Mouse (Mus musculus) midbrain, embryonic 13.5 days (tissue): ENCODE measurements at regions not wholly inside any gene's neighbourhood (a gene's known extent, or its start where the extent isn't known, plus 50 kb on each side); places are given as distances from the start of the nearest gene placed in this dataset.

ENCODE experiments used
- ATAC-seq: fragments of 200-750 bp; cut with Nextera tagmentation; 2 replicates; pipeline ENCODE4 v1.8.0; 2017; ENCODE audit warnings: mild to moderate bottlenecking, moderate TSS enrichment, moderate library complexity
- H3K27ac ChIP-seq: fragments of 300-500 bp; sonication (generic); 2 replicates; pipeline ENCODE4 v1.5.1; 2015; ENCODE audit warnings: inconsistent platforms, mild to moderate bottlenecking, moderate library complexity
- H3K27me3 ChIP-seq: fragments of 300-500 bp; sonication (generic); 2 replicates; pipeline ENCODE4 v1.6.1; 2015; ENCODE audit warnings: mild to moderate bottlenecking, inconsistent platforms
- H3K36me3 ChIP-seq: fragments of 300-500 bp; sonication (generic); 2 replicates; pipeline ENCODE4 v1.6.1; 2015; ENCODE audit warnings: mild to moderate bottlenecking, inconsistent platforms
- H3K4me1 ChIP-seq: fragments of 300-500 bp; sonication (generic); replicated peaks from 2 replicates; pipeline ENCODE4 v1.6.1; 2015; ENCODE audit warnings: inconsistent platforms
- H3K4me2 ChIP-seq: fragments of 300-500 bp; sonication (generic); replicated peaks from 2 replicates; pipeline ENCODE4 v1.6.1; 2015; ENCODE audit warnings: moderate library complexity, mild to moderate bottlenecking, inconsistent platforms
- H3K4me3 ChIP-seq: fragments of 300-500 bp; sonication (generic); replicated peaks from 2 replicates; pipeline ENCODE4 v1.5.1; 2015; ENCODE audit warnings: mild to moderate bottlenecking, inconsistent platforms
- H3K9ac ChIP-seq: fragments of 300-500 bp; sonication (generic); replicated peaks from 2 replicates; pipeline ENCODE4 v1.6.1; 2015; ENCODE audit warnings: mild to moderate bottlenecking, inconsistent platforms
- H3K9me3 ChIP-seq: fragments of 300-500 bp; sonication (generic); 2 replicates; pipeline ENCODE4 v1.6.1; 2016; ENCODE audit warnings: mild to moderate bottlenecking, inconsistent platforms
- whole genome bisulfite sequencing: fragments of 180-500 bp; shearing (Covaris S2); methylation state at CpG from one replicate; pipeline ENCODE4 v1.1.7; 2015; 5-methylcytosine and 5-hydroxymethylcytosine counted together

GRCm38 (mm10) chr17:51239465-51239864 is 60.3 kb upstream of the Tbc1d5 start:
- Histone ChIP-seq H3K36me3 (no peaks in the 10 kb centered on the region), H3K9ac (no peak overlapping the region), H3K4me1 (no peaks in the 10 kb centered on the region), H3K4me3 (no peak overlapping the region), H3K4me2 (no peak overlapping the region), H3K27ac (no peak overlapping the region), H3K9me3 (no peaks in the 10 kb centered on the region), H3K27me3 (no peaks in the 10 kb centered on the region)
- ATAC-seq = no peak
- 78% methylated on average over 3 of the region's 3 CpGs for WGBS
